Mouse (Mus musculus) layer of hippocampus, adult 9-11 months (tissue): ENCODE measurements around the gene Sptan1.

ENCODE experiments used
- DNase-seq: peaks from one replicate; pipeline ENCODE4 v3.0.0; 2022

The Sptan1 gene

DNA sequence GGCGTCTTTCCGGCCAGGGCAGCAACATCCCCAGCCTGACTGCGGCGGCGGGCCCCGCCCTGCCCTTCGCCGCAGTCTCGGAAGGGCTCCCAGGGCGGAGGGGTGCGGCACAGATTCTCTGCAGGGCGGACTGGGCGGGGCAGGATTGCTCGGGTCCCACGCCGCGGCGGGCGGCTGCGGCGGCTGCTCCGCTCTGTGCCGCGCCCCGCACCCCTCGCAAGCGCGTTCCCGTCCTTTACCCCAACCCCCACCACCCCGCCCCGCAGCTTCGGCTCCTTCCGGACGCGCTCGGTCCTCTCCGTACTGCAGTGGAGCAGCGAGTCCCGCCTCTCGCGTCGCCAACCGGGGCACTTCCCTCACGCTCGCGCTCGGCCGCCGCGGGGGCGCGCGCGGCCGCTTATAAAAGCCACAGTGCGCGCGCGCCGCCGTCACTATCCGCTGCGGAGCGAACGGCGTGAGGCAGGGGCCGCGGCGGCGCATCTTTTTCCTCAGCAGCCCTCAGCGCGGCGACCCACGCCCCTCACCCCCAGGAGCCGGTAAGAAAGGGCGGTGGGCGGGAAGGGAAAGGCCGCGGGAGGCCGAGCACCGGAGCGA lies at the start of gene Sptan1:
Gene Sptan1, plus strand, starts transcription at position 311 of the 594 bp plus-strand sequence.
- peak; percentile 95 for DNase-seq

DNA sequence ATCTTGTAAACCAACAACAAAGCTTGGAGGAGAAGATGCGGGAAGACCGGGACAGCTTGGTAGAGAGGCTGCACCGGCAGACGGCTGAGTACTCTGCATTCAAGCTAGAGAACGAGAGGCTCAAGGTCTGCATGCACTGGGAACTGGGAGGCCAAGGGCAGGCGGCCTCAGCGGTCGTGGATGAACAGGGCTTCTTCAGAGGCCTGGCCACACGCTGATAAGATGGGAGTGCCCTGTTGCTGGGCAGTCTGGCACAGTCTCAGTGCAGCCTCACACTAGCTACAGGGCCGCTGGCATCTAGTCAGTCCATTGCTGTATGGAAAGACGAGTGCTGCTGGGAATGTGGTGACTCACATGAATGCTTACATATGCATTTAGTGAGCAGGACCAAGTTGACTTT lies 47.7 kb upstream of the Sptan1 start:
- no peak for DNase-seq

DNA sequence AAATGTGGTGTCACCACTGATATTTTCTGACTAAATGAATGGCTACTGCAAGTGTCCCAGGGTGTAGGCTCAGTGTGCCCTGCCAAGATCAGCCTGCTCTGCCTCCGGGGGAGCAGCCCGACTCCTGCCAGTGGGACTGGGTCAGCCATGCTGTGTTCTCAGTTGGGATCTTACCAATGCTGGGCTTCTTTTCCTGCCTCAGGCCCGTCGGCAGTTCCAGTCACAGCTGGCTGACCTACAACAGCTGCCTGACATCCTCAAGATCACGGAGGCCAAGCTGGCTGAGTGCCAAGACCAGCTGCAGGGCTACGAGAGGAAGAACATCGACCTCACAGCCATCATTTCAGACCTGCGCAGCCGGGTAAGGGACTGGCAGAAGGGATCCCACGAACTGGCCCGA lies 43.3 kb upstream of the Sptan1 start:
- DNase-seq: peak; percentile 20

DNA sequence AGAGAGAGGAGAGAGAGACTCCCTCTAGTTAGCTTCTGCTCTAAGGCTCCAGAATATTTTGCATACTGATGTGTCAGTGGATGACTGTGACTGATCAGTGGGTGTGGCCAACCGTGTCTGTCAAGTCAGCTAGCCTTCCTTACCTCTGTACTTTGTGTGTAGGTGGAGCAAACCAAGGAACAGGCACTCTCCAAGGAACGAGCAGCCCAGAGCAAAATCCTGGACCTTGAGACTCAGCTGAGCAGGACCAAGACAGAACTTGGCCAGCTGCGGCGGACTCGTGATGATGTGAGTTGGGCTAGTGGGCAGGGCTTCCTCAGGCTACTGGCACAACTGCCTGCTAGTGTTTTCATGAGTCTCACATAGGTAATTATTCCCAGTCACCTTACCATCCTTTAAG lies 38.8 kb upstream of the Sptan1 start:
- DNase-seq: no peak

DNA sequence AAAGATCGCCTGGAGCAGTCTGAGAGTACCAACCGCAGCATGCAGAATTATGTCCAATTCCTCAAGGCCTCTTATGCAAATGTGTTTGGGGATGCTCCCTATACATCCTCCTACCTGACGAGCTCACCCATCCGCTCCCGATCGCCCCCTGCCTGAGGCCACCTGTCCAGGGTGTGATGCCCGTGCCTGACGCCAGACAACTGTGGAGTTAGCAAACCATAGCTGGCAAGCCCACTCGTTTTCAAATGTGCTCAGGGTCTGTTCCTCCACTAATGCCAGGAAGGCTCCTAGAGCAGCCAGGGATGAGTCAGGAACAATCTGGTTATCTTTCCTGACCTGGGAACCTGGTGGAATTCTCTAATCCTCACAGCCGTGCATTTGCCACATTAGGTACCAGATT lies 34.9 kb upstream of the Sptan1 start:
- DNase-seq: peak; percentile 52

DNA sequence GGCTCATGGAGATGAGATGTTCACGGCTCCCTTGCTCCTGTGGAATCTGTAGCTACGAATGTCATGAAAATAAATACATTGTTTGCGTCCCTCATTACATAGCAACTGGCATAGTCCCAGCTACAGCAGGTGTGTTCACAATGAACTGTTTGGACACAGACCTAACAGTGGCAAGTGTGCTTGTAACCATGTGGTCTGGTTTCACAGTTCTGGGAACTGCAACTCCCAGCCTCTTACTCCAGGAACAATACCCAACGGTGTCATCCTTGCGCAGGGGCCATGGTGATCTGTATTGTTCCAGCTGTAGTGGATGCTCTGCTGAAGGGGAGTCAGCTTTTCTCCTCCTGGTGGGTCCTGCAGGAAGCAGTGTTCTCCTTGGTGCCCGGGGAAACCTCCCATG lies 34.2 kb upstream of the Sptan1 start:
- no peak for DNase-seq

DNA sequence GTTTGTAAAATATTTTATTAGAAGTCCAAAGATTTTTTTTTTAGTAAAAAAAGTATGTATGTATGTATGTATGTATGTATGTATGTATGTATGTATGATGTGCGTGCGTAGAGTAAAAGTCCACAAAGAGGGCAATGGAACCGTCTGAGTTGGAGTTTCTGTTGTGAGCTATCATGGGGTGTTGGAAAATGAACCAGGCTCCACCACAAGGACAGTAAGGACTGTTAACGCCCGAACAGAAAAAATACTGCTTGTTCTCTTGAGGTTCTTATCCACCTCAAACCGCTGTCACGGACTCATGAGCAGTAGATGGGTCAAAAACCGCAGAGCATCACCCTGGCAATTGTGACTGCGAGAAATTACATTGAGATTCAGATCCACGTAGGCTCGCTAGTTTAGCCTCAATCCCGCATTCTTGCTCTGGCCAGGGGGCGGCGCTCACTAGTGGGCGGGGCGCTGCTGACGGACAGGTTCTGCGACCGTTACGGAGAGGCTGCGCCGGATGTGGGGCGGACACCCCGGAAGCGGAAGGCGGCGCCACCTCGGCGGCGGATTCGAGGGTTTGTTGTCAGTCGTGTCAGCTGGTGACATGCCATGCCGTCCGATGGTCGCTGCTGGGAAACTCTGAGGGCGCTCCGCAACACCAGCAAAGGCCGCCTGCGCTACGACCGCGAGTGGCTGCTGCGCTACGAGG lies 30.3 kb upstream of the Sptan1 start, which contains the start of gene Gle1:
Gene Gle1, plus strand, starts transcription at position 521 of the 694 bp plus-strand sequence.
- DNase-seq: peak; percentile 95

DNA sequence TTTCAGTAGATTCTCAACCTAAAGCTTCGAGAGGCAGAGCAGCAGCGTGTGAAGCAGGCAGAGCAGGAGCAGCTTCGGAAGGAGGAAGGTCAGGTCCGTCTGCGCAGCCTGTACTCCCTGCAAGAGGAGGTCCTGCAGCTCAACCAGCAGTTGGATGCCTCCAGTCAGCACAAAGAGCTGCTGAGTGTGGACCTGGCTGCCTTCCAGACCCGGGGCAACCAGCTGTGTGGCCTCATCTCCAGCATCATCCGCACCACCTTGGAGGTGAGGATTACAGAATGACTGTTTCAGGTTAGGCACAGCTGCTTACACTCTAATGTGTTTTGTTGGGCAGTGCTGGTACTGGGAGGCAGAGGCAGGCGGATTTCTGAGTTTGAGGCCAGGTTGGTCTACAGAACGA lies 25.3 kb upstream of the Sptan1 start:
- no peak for DNase-seq

DNA sequence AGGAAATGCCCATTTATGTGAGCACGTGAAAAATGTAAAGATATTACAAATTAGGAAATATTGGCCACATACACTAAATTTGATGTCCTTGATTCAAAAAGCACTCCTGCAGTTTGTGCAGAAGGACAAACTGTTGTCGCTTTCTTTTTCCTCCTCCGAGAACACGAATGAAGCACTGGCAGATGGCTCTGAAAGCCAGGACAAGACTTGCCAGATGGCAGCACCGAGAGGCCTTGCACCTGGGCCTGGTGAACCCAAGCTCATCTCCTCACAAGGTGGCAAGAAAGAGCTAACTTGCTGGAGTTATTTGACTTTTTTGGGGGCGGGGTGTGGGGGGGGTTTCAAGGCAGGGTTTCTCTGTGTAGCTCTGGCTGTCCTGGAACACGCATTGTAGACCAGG lies 24.5 kb upstream of the Sptan1 start:
- no peak for DNase-seq

DNA sequence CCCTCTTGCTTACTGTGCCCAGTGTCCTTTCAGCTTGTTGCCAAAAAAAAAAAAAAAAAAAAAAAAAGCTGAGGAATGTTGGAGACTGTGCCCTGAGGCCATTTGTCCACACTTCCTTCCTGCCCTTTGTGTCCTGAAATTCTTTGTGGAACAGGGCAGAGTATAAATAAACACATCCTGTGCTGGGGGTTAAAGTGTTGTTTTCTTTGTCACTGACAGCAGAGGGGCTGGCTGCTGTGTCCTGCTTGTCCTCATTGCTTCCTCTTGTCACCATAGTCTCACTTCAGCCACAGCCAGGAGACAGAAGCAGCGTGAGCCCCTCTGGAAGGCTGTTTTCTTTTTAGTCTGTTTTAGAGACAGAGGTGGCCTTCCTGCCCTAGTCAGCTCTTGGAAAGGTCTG lies 20.6 kb upstream of the Sptan1 start:
- no peak for DNase-seq

DNA sequence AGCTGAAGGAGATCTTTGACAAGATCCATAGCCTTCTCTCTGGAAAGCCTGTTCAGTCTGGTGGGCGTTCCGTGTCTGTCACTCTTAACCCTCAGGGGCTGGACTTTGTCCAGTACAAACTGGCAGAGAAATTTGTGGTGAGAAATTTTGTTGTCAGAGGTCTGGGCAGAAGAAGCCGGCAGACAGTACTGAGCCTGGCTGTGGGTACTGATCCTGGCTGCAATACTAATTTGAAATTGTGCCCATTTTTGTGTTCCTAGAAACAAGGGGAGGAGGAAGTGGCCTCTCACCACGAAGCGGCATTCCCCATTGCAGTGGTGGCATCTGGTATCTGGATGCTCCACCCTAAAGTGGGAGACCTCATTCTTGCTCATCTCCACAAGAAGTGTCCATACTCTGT lies 16.5 kb upstream of the Sptan1 start:
- no peak for DNase-seq

DNA sequence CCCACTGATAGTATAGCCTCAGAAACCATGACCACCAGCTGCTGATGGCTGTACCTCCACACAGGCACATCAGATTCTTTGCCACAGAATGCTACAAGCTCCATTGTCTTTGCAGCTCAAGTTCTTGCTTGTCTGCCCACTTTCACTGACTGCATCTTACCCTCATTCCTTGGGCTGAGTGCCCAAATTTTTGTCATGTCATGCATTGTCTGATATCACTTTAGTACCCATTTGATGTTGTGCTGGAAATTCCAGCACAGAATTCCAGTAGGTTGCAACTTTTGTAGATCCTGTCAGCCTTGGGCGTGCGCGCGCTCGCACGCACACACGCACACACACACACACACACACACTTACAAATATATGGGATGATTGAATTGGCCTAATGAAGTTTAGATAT lies 4.1 kb upstream of the Sptan1 start:
- DNase-seq: no peak

DNA sequence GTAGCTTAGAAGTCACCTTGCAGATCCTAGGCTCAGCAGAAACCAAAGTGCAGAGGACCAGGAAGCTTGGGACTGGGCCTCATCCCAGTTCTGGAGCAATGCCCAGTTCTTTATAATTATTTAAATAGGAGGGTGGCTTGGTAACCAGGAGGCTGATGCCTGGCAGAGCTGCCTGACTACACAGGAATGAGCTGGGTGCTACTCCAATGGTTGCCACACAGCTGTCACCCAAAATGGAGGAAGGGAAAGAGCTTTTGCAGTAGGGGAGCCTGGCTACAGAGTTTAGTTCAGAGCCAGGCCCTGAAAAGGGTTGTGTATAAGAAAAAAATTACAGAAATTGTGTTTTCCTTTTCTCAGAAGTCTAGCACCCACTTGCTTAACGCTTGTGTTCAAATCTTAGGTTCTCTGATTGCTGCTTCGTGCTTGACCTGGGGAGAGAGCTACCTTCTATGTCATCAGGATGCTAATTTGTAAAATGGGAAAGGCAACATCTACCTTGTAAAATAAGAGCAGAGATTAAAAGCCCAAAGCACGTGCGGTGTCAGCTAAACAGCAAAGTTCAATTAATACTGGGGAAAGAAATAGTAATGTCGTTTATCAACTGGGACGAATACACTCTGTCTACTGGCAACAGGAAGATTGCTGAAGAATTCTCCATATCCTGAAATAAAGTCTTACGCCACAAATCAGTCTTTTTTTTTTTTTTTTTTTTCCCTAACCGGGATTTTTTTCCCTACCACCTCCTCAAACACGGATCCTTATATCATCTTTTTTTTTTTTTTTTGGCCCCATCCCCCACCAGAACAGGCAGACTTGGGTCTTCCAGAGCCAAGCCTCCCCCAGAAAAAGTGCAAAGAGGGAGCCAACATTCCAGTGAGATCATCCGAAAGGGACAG lies 758 bp upstream of the Sptan1 start:
- peak; percentile 79 for DNase-seq

DNA sequence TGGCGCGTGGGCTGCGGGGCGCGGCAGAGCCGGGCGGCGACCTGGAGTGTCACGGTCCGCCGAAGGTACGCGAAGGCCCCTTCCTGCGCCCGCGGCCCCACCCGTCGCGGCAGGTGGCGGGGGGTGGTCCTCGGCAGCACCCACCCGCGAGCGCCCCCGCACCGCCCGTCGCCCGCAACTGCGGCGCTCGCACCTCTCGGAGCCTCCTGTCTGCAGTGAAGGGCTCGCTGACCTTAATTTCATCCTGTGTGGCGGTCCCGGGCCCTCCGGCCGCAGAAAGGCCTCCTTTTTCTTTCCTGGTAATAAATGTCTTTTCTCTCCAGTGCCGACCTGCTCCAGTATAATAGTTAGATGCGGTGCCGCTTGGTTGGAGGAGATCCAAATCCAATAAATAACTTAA lies 546 bp downstream of the Sptan1 start:
- DNase-seq: no peak

DNA sequence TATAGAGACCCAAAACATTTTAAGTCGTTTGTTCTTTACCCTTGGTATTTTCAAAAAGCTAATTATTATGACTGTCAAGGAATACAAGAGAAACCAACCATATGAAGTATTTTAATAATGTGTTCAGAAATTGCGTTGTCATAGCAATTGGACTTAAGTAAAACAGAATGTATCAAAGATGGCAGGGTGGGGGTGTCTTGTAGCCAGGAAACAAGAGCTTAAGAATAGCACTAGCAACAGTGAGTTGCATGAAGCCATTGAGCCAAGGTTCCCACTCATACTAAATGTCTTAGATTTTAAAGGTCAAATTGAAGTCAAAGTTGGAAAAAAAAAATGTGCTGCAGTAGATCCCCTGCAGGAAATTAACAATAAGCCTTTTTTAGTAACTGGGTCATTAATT lies 1.5 kb downstream of the Sptan1 start:
- DNase-seq: no peak

DNA sequence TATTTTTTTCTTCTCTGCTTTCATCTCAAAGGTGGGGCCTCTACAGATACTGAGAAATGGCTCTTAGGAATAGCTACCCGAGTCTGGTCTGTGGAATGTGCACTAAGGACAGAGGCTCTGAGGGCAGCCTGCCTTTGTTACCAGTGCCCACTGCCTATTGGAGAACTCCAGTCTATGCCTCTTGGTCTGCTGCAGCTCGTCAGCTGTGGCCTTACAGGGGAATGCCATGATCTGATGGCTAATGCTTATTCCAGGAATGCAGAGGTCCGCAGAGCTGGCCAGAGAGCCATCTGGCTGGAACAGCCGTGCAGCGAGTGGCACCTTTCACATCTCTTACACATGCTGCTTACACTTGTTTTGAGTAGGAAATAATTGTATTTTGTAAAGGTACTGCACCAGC lies 2.4 kb downstream of the Sptan1 start:
- no peak for DNase-seq

DNA sequence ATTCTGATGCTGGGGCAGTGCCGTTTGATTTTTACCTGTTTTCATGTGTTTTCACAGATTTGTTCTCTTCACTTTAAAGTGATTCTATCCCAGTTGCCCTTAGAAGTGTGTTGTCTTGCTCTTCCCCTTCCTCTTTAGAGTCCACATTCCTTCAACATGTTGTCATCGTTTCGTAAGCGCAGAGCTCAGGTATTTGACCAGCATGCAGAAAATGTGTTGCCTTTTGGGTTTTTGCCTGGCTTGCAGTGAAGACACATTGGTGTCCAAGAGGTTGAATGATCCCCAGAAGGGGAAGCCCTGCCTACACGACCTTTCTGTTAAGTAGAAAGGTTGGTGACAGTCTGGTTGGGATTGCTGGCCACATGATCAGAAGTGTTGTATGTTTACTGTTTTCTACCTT lies 3.3 kb downstream of the Sptan1 start:
- no peak for DNase-seq

DNA sequence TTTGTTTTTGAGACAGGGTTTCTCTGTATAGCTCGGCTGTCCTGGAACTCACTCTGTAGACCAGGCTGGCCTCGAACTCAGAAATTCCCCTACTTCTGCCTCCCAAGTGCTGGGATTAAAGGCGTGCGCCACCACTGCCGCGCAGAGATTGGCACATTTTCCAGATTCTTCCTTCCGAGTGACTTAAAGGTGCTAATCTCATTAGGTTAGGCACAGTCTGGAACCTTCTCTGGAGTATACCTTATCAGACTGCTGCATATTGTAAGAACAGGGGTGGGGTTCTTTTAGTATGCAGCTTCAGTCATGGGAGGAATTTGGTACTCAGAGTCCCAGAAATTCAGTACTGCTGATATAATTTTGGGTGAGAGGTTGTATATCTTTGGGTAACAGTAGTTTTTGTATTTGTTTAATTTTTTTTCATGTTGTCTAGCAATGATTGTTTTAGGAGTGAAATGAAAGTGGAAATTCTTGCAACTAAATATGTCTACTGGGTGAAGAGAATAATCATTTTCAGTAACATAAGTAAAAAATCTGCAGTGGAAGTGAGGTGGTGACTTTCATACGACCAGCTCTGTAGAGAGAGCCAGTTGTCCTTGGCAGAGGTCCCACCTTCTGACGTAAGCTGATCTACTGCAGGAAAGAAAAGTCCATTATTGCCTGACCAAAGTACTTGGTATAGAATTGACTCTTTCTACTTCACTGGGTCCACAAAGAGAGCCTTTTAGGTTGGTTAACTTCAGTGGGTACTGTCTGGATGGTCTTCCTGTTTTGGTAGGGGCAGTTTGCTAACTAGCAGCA lies 6.7 kb downstream of the Sptan1 start:
- DNase-seq: peak; percentile 63

DNA sequence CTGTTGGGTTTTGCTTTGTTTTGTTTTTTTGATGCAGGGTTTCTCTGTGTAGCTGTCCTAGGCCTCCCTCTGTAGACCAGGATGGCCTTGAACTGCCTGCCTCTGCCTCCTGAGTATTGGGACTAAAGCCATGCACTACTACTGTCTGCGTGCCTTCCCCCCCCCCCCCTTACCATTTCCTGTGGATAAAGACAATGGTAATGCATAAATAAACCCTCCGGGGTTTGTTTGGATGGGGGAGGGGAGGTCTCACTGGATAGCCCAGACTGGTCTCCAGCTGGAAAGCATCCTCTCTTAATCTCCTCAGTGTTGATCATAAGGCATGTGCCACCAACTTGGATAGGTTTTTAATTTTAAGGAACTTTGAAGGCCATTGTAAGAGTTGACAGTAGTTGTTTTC lies 8.2 kb downstream of the Sptan1 start:
- no peak for DNase-seq

DNA sequence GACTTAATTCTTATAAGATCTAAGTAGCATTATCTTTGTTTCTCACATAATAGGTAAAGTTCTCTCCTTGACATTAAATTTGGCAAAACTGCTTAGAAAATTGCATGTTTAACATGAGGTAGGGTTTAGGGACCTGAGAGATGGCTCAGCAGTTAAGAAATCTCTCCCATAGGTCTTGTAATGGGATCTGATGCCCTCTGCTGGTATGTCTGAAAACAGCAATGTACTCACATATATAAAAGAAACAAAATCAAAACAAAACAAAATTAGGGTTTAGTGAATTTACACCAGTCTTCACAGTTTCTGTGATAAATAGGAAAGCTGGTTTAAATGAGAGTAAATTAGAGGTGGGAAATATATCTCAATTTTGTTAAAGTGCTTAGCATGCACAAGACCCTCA lies 11.9 kb downstream of the Sptan1 start:
- no peak for DNase-seq

DNA sequence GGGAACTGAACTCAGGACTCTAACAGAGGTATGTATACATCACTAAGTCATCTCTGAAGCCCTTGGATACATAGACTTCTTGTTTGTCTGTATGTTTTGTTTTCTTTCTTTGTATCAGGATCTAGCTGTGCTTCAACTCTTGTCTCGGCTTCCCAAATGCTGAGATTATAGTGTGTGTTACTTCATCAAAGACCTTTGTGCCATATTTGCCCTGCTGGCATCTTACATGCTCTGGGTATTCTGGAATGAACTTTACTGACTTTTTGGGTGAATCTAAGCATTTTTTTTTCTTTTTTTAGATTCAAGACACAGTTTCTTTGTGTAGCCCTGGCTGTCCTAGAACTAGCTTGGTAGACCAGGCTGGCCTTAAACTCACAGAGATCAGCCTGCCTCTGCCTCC lies 15.3 kb downstream of the Sptan1 start:
- no peak for DNase-seq

DNA sequence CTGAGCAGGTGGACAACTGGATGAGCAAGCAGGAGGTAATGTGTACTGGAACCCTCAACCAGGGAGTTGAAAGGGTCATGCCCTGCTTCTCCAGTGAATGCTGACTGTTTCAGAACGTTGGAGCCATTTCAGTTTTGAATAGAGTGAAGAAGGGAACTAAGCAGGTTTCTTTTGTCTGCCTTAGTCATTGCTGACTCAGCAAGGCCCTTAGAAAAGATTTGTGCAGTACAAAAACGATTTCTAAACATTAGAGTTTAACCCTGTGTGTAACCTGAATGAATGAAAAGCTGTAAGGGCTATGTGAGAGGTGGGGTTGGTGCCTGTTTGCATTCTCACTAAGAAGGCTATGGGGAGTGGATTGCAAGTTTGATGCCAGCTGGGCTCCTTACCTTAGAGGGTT lies 26.6 kb downstream of the Sptan1 start:
- no peak for DNase-seq

DNA sequence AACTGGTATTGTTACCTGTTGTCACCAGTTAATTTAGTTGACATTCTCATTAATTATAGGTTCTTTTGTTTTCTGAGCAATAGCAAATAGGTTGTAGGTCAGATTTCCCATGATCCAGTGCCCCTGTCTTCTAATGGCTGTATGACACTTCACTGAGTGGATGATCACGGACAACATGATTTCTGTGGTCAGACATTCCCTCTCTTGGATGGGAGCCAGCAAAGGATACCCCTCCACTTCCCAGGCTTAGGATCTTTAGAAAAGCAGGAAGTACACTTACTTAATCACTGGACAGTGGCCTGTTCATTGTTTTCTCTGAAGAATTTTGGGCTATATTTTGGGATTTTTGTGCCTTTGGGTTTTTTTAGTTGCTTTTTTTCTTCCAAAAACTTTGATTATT lies 43.7 kb downstream of the Sptan1 start:
- DNase-seq: no peak
